Mouse (Mus musculus) spleen, adult 18-20 months (tissue): ENCODE measurements around the gene Mrps11.

ENCODE experiments used
- DNase-seq, 2 experiments: peaks; one replicate each; pipeline ENCODE4 v3.0.0; 2022; ENCODE audit warnings: mixed read lengths in 2 of 2

Gene Mrps11

DNA sequence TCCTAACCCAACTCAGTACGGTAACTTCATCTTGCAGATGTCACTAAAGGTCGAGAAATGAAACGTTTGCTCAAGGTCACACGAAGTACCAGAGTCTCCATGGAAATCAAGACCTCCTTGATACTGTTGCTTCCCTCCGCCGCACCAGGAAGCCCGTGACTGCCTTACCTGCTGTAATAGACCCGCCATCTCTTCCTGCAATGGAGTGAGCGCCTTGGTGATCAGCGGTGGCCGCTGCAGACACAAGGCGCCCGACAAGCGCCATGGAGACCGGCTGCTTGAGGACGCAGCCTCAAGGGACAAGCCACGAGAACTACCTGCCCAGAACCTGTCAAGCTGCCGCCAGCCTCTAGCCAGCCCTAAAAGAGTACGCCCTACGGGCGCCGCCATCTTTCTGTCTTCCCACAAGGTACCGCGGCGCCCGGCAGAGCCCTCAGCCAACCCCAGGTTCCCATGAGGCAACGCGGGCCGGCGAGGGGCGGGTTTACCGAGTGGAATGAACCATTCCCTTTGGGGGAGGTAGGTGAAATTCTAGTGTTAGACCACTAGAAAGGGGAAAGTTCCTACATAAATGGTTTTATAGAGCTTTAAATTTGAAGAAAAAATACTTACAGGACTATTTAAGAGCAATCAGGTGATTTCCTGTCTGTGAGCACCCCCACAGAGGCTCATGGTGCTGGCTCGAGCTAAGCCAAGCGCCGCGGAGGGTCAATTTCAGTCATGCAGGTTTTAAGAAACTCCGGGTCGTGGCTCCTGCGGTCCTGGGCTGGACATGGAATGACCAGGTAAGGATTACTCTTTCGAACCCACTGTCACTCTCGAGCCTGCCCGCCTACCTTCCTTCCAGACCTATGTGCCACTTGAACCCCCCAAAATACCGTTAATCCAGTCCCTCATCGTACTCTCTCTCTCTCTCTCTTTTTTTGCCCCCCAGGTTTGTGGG lies at the start of gene Mrps11, which contains the start of gene Mrpl46:
Gene Mrps11, plus strand, starts transcription at position 481 of the 943 bp plus-strand sequence.
Gene Mrpl46, minus strand, starts transcription at position 893 of the 943 bp plus-strand sequence.
- peak; percentile 74 to 83 for DNase-seq

DNA sequence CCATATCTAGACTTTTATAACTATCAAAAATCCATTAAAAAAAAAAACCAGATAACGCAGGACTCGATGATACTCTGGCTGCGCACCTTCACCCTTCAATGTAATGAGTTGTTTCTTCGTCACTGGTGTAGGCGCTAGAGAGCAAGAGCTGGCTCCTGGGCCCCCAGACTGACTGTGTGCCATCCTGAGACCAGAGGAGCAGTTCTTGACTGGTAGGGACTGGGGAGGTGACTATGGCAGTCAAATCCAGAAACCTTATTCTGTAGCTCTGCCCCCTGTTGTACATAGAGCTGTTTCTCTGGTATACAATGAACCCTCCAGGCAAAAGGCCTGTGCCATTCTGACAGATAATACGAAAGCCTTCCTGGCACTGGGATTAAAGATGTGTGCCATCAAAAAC lies 45.7 kb upstream of the Mrps11 start:
- no peak for DNase-seq

GRCm38 (mm10) chr7:78737614-78738210 lies 45.2 kb upstream of the Mrps11 start, which contains the start of gene Ntrk3:
Gene Ntrk3 (minus strand): TSS chr7:78738012.
- no peak for DNase-seq

DNA sequence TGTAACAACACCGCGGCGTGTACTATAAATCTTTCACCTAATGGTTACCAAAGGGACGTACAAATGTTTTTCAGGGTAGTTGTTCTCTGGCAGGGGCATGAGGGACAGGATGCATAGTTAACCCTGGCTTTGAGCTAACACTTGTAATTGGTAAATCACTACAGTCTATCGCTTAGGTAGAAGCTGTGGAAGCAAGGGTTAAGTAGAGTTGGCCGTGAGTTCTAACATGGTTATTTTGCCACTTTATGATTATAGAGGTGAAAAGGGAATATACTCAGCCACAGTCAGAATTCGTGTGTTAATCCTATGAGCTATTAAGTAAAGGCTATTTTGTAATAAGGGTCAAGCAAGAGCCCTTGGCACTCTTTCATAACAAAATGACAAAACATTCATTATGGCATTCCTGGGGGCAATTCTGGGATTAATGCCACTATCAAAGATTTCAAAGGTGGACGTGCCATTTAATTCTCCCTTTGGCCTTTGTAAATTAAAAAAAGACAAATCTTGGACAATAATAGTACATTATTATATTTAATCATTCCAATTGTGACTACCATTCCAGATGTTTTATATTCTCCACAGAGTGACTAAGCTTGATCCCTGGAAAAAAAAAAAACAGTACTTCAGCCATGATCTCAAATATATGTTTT lies 43.4 kb upstream of the Mrps11 start:
- DNase-seq: no peak

- DNase-seq: no peak
Observed at GRCm38 (mm10) chr7:78743731-78744385, 39.1 kb upstream of the Mrps11 start.

GRCm38 (mm10) chr7:78752961-78753360 lies 30.0 kb upstream of the Mrps11 start:
- no peak for DNase-seq

GRCm38 (mm10) chr7:78753752-78754457 lies 29.0 kb upstream of the Mrps11 start:
- DNase-seq: no peak

GRCm38 (mm10) chr7:78754458-78755000 lies 28.4 kb upstream of the Mrps11 start:
- no peak for DNase-seq

DNA sequence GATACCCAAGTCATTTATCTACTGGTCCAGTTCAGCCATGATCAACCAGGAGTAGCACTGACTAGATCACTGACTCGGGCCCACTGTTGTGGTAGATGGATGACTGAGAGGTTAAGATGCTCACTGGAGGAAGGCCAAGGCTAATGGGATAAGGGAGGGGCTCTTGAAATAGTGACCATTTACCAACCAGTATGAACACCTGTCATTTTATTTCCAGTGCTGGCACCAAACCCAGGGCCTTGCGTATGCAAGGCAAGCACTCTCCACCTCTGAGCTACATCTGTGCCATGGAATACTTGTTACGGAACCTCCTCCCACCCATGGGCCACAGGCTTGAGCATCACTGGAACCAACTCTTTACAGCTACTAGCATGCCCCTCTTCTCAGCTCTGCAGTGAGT lies 19.1 kb upstream of the Mrps11 start:
- DNase-seq: no peak

DNA sequence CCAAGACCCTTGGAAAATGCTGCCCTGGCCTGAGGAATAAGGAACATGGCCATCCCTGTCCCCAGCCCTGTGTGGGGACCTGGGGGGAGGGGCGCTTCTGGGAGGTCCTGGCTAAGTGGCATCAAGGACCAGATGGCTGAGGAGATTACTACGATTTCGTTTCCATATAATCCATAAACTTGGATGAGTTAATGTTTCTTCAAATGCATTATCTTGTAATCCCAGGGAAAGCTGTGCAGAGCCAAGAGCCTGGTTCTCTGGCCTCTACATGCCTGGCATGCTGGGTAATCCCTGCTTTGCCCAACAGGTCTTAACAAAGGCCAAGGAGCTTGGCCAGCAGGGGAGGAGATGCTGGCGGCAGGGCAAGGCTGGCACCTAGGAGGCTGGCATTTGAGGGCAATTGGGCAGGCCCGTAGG lies 17.7 kb upstream of the Mrps11 start:
- no peak for DNase-seq

DNA sequence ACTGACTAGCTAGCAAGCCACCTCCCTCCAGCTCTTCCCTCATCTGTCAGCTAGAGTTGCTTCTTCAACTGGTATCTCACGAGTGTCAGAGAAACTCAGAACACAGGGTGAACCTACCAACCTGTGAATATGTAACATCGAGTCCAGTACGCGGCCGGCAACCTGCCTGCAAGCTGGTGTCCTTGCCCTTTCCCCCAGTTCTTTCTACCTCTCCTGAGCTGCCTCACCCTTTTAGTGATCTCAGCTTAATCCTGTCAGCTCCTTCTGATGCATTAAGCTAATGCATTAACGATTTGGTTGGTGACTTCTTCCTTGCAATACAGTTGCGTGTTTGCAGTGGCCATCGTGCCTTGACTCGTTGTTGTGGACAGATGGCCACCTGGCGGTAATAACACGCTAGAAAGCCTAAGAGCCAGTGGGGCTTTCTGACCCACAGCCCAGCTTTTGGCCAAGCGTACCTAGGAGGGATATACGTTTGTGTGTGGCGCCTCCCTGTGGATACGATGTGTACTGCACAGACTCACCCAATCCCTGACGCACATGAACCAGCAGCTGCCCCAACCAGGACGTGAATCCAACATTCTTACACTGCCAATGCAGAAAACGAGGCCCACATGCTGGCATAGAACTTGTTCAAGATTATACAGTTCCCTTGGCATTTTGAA lies 16.8 kb upstream of the Mrps11 start:
- DNase-seq: peak; percentile 27 to 64

DNA sequence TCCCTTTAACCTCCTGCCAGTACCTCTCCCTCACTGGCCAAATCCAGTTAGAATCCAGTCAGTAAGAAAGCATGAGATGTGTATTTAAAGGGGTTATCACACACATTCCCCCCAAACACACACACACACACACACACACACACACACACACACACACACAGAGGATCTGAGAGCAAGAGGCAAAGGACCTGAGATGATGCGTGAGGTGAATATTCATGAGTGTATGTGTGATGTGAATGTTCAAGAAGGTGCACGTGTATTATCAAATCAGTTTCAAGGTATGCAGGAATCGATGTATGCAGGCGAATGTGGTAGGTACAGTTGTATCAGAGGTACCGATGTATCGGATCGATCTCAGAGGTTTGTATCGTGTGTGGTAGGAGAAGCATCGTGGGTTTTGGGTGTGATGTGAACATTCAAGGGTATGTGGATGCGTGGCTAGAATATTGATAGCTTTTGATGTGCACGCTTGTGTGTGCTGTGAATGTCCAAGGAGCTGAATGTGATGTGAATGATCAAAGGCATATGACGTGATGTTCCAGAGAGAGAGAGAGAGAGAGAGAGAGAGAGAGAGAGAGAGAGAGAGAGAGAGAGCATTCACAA lies 14.9 kb upstream of the Mrps11 start:
- DNase-seq: no peak

- no peak for DNase-seq
Observed at GRCm38 (mm10) chr7:78769075-78769652, 13.8 kb upstream of the Mrps11 start.

- no peak for DNase-seq
Observed at GRCm38 (mm10) chr7:78770936-78771335, 12.0 kb upstream of the Mrps11 start.

DNA sequence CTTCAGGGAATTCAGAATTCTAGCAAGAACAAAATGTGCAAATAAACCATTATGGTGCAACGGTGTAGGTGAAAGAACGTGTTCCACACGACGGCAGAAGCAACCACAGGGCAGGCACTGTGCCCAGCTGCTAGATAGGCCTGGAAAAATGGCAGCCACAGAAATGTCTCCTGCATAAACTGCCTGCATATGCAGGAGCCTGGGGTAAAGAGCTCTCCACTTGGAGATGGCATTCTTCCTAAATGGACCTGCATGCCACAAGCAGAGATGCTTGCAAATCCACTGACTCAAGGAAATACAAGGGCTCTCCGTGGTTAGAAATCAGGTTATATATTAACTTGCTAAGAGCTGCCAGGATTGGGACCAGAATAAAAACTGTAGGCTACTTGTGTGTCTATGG lies 4.2 kb upstream of the Mrps11 start:
- no peak for DNase-seq

GRCm38 (mm10) chr7:78785906-78786305 lies 3.0 kb downstream of the Mrps11 start:
- no peak for DNase-seq

GRCm38 (mm10) chr7:78787793-78788380 lies 5.0 kb downstream of the Mrps11 start:
- DNase-seq: no peak

DNA sequence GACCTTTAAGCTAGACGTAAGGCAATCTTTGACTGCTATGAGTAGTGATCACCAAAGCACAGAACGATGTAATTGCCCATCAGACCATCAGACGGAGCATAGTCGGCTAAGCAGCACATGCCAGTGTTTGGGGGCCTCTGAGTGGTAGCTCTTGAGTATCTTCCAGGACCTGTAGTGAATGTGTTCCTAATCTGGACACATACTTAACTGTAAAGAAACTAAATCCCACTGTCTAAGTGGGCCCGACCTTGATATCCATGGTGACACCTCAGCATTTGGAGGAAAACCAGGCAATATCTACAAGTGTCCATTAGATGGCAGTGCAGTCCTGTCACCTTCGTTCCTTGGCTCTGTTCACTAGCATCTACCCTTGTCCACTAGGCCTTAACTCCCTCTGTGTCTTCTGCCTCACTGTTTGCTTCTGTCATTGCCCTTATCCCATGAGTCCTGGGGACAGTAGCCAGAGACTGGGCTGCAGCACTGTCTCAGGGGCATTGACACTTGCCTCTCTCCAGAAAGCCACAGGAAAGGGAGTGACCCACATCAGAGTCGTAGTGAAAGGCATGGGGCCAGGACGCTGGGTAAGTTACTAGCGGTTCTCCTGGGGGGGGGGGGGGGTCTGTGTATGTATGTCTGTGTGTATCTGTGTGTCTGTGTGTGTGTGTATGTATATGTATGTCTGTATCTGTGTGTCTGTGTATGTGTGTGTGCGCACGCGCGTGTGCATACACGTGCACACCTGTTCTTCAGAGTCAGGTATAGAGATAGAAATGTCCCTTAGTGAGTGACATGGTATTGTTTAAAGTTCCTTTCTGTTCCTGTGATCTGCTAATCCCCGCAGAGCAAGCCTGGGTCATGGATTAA lies 8.7 kb downstream of the Mrps11 start:
- peak in 1 of 2 experiments; percentile 26 for DNase-seq
